Mouse (Mus musculus) frontal cortex, adult (tissue): ENCODE measurements at regions not wholly inside any gene's neighbourhood (a gene's known extent, or its start where the extent isn't known, plus 50 kb on each side); places are given as distances from the start of the nearest gene placed in this dataset.
"Not testable (repeated sequence)": the region's sequence is repeated elsewhere in the genome, so short reads cannot be mapped to it uniquely, and the experiment has no call there.

Source experiments
- ATAC-seq: cut with Nextera tagmentation; 2 replicates; pipeline ENCODE4 v1.9.2; 2017; ENCODE audit warnings: mild to moderate bottlenecking, moderate library complexity, mixed read lengths; ENCODE audit not compliant: low TSS enrichment

DNA sequence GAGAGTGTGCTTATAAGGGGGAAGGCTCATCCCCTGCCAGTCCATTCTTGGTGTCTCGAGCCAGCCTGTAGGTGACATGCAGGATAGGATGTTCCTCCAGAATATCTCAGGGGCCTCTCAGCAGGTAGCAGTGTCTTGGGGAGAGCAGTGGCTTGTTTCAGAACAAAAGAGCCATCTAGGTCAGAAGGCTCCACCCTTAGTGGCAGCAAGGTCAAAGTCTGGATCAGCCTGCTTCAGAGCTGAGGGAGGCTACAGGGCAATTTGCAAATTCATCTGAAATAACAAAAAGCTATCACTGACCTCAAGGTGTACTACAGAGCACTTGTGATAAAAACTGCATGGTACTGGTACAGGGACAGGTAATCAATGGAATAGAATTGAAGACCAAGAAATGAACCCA is 1679.5 kb downstream of the Stim2 start:
- not testable (repeated sequence) for ATAC-seq

DNA sequence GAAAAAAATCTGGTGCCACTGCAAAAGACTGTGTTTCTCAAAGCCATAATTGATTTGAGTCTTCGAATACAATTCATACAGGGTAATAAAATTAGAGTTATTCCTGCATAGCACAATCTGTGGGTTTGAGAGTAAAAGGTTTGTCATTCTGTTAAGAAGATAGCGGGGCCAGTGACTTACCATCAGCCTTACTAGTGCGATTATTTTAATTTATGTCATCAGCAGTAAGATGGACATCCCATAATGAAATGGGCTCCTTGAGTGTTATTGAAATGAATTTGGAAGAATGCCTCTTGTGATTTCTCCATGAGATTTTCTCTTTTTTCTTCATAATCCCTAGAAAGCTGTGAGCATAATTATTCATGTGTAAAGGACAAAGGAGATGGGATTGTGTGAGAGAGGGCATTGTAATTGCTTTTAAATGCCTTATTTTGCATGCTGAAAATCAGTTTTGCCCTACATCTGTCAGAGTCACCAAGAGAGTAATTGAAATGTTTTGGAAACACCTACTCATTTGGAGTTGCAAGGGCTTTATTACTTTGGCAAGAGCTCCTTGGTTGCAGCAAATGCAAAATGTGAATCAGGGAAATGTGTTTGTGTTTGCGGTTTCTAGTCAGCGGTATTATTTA is 1692.9 kb downstream of the Stim2 start:
- no peak for ATAC-seq

DNA sequence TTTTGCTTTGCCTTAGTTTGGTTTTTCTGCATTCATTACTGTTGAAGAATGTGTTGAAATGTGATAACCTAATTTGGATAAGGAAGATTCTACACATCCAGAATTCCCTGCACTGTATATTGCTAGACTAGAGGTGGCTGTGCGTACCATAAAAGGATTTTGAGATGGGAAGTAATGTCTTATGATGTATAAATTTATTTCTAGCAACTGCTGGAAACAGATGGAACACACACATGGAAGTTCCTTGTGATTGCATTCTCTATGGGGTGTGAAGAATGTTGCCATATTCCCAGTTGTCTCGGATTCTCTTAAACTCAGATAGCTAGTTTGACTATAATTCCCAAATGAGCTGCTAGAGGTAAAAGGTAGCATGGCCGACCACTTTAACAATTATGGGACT is 1706.2 kb downstream of the Stim2 start:
- peak; percentile 99 for ATAC-seq

DNA sequence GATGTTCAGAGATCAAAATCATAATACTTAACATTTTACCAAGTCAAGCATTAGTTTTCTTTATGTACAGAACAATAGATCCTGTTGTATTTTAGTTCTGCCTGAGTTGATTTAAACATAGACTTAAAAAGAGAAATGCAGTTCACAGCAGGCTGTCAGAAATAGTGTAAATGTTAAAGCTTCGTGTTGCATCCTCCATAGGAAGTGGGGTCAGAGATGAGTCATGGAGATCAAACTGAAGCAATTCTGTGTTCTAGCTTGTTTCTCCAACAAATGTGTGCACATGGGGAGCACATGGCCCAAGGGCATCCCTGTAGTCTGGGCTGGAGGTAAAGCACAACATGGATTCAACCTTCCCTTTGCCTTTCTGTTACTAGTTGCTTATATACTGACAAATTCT is 1713.5 kb downstream of the Stim2 start:
- no peak for ATAC-seq

DNA sequence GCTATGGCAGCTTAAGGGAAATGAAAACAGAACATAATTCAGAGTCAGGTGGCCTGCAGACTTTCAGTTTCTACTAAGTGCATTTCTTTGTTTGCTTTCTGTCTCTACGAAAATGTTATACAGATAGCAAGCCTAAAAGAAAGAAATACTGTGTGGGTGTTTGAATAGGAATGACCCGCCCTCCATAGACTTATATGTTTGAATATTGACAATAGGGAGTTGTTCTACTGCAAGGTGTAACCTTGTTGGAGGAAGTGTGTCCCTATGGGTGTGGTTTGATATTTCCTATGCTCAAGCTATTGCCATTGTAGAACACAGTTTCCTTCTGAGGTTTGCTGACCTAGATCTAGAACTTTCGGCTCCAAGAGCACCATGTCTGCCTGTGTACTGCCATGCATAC is 1736.8 kb downstream of the Stim2 start:
- ATAC-seq: no peak

DNA sequence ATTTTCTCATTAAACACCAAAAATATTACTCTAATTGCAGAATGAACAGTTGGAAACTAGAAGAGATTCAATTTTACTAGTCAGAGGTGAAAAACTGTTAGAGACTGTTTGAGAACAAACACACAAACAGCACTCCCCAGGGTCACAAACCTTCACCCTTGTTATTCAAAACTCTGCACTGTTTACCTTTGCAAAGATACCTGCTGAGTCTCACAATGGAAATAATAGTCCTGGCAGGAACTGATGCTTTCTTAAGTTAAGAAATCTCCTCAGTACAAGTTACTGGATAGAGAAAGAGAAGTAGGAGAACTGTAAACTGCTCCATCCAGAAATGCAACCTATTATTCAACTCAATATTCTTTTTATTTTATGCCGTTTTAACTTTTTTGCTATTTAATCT is 1763.5 kb downstream of the Stim2 start:
- ATAC-seq: no peak

DNA sequence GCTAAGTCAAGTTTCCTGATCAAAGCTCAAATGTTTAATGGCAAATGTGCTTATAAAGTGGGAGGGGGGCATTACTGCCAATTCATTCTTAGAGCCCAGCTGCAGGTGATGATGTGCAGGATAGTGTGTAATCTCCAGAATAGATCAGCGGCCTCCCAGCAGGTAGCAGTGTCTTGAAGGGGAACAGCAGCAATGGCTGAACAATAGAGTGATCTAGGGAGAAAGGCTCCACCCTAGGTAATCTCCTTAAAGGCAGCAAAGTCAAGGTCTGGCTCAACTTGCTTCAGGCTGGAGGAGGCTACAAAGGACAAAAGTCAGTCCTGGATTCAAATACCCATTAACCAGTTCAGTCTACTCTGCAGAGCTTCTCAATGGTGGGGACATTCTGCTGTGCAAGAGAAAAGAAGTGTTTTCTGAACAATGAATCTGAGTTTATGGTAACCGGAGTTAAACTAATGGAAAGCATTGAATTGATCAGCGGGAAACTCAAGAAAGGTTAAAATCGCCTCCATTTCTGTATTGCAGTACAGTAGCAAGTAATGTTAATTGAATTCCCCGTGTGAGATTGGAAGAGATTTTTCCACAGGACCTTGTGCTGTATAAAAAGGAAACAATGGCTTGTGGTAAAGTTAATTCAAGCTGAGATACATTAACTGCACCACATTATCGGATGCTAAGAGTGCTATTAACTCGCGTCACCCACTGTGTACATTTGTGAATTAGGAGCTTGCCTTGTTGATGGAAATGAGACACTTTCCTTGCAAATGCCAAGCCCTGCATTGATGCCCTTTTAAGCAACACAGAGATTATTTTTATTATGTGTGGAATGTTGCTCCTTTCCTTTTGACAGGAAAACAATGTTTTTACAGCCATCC is 1793.7 kb downstream of the Stim2 start:
- no peak for ATAC-seq

DNA sequence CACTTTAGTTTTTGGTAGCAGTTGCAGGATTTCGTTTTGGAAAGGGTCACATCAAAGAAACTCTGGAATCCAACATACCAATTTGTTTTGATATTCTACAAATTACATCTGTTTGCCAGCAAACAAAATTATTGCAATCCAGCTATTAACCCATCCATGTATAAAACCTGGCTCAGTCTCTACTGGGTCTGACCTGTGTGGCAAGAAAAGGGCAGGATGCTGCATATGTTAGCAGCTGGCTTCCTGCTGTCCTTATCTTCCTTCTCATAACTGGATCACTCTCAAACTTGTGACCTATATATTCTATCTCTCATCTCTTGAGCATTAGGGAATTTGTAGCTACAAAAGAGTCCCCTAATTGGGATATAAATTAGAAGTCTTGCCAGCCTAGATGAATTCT is 1794.4 kb downstream of the Stim2 start:
- ATAC-seq: no peak
